Mouse (Mus musculus): ENCODE data around the gene Olfr1093.

Olfr1093 gene

DNA sequence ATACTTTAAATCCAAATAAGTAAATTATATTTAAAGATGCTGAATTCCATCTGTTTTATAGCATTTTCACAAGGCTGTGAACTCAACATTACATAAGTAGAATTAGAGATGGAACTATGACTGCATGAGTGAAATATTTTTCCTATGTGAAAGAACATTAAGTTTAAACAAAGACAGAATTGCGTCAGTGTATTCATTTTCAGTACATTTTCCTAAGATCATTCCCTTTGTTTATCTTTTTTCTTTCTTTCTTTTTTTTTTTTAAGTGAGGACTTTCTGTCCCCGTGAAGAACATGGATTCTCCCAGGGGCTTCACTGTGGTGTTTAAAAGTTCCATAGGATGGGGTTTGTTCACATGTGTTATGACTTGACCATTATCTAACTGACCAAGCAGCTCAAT, at the start of gene Olfr1093:
Olfr1093 (plus strand) TSS at position 301 of the 400 bp plus-strand sequence.
- DNase-seq (ENCODE audit: low read depth, low spot score): no peak

DNA sequence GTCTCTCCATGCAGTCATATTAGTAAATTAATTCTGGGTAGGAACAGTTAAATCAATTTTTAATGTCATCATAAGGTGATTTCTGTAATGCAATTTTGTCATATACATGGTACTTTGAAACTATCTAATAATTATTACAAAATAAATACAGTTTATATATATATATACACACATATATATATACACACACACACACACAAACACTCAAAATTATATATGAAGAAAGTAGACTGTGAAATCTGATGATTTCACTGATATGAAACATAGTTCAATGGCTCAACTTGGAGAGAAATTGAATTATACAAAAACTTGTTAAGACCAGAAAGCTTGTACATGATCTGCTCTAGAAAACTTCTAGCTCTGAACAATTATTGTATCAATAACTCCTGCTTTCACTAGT, 48.7 kb upstream of the Olfr1093 start, which contains the start of gene Olfr1089:
Olfr1089 (minus strand) TSS at position 101 of the 400 bp plus-strand sequence.
- DNase-seq (ENCODE audit: low read depth, low spot score): no peak

DNA sequence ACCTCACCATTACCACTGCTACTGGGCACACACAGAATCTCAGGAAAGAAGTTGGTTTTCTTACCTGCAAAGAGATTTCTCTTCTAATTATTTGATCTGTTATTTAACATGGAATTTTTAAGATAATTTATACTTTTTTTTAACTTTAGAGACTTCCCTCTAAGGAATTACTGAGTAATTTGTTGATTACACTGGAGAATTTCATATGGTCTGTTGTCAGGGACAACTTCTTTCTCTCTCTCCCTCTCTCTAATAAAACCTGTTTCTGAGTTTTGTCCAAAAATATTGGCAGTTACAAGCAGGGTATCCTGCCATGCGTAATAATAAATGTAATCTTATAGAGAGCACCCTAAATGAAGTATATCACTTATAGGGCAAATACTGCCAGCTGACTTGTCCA, 23.4 kb upstream of the Olfr1093 start, which contains the start of gene Olfr1090:
Olfr1090 (minus strand) TSS at position 101 of the 400 bp plus-strand sequence.
- no peak for DNase-seq (ENCODE audit: low read depth, low spot score)

DNA sequence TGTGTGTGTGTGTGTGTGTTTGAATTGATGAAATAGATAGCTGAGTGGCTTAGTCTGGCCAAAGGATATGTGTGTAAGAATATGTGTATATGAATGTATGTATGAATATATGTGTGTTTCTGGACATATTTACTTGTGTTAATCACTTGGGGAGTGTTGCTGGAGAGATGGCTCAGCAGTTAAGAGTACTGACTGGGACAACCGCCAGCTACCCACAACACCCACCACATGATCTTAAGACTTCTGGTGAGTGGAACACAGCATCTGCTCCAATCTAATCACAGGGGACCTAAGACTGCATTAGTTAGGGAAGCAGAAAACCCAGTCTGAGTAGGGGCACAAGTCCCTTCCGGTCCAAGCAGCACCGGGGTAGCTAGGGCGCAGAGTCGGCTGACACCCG, 21.2 kb upstream of the Olfr1093 start:
- DNase-seq (ENCODE audit: low read depth, low spot score): no peak

DNA sequence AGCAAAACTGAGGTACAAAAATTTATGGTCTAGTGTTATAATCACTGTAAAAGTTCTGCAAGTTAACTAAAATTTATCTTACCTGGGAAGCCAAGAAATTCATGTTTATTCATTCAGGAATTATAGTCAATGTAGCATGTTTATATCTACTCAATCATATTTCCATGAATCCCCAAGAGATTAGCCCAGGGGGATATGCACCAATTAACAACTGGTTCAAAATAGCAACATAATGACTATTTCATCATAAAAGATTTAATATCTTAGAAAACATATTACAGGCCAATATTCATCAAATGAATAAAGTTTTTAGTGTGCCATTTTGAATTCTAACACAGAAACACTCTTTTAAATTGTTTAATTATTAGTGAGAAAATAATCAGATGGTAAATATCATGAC, 27.6 kb downstream of the Olfr1093 start, which contains the start of gene Olfr141:
Olfr141 (minus strand) TSS at position 101 of the 400 bp plus-strand sequence.
- no peak for DNase-seq (ENCODE audit: low read depth, low spot score)

DNA sequence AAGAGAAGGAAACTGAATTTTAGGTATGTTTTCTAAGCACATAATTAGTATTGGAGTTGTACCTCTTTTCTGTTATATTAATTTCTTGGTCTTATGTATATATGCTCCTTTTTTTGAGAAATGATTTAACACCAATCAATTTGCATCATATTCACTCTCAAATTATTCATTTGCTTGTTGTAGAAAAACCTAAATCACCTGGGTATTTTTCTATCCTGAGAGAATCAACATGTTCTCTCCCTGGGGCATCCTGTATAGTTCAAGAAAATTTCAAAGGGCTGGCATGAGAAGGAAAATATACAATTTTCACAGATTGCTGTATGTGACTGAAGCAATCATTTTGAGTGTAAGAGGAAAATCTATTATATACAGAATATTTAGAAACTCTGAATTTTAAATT, 42.1 kb downstream of the Olfr1093 start, which contains the start of gene Olfr1094:
Olfr1094 (plus strand) TSS at position 301 of the 400 bp plus-strand sequence.
- DNase-seq (ENCODE audit: low read depth, low spot score): no peak

Data from 3T3-L1 (cell line).